Mouse (Mus musculus): ENCODE measurements around the gene Slc16a6.

DNA sequence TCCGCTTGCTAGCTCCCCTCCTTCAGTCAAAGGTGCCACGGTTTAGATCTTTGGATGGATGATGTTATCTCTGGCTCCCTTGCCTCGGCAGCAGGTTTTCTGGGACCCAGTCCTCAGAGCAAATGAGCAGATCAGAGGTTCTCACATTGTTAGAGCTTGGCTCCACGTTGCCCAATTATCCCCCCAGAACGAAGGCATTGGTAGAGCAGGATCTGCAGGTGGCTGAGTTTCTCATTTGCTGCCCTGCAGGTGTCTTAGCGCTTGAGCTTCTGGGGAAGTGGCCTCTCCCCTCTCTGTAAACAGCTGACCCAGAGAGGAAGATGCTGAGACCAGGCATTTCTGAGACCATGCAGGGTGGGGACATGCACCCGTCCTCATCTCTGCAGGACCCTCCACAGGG lies 47.6 kb upstream of the Slc16a6 start:
- TF ChIP-seq POLR2A (IDR thresholded peaks at IDR 0.05; ENCODE audit: extremely low read depth, insufficient read depth, low read length) (no peak), CTCF (IDR thresholded peaks at IDR 0.05; ENCODE audit: low read depth, low read length) (no peak)

Data from liver, adult 2 months (tissue).